Mouse (Mus musculus): Measurements from ENCODE around the gene Miga2.

Gene Miga2

DNA sequence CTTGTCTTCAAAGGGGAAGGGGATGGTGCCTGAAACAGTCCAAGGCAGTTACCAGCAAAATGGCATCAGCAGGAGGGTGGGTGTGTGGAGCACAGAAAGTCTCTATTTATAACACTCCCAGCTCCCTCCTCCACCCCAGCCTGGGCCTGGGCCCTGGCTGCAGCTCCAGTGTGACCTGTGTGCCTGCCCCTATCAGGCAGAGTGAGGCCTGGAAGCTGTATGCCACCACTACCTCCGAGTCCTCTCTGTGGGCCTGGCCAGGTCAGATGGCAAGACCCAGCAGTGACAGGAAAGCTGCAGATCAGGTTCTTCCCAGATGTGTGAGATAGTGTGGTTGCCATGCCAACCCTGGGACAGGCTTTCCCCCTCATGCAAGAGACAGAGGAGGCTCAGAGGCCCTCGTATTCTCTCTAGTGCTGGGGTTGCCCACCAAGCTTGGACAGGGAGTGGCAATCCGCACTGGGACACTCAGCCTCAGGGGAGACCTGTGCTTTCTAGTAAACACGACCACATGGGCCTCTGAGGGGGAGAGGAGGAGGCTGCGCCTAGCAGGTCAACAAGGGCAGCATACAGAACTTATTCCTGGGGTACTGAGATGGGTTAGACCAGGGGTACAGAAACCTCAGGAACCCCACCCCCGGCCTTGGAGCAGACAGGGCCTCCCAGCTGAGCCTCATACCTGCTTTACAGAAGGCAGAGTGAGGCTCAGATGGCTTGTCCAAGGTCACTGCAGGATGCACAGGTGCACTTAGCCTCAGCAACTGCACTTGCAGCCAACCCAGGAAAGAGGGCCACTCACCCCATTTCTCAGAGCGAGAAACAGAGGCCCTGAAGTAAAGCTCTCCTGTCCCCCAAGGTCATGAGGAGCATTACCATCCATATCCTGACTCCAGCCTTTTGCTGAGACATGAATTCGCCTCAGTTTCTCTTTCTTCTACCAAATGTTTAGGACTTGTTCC is 6.2 kb upstream of the Miga2 start:
- DNase-seq (ENCODE audit: inconsistent age in 2 of 2, low spot score in 1 of 2): peak; percentile 33 to 60

DNA sequence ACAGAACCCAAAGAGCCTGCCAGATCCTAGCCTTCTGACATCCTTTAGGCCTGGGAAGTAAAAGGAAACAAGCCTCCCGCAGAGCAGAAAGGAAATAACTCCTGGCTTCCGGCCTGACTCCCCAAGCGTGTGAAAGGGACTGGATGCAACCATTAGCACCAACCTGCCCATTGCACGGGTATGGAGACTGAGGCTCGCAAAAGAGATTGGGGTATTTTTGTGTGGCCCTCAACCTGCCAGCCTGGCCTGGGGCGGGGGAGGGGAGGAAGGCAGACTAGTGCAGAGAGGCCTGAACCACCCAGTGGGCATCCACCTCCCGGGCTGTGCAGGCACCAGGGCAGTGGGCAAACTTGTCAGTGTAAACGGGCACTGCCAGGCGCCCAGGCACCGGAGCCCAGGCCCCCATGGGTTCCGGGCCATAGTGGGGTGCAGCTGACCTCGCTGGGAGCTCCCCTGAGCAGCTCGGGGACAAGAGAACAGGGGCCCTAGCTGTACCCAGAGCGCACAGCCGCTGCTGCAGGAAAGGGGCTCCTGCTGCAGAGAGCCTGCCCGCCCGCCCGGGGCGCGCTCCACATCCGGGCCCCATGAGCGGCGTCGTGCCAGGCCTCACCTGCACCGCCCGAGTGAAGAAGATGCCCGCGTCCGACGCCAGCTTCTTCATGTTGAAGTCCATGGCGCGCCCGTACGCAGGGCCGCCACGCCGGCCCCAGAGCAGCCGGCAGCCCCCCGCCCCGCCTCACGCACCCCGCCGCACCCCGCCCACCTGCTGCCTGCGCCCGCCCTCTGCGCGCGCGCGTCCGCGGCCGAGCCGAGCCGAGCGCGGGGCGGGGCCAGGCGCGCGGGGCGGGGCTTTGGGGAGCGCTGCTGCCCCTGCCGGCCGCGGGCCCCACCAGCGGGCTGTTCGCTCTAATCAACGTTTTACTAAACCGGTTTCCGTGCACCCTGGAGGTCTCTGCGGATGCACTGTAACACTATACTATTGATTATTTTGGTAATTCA is 5.2 kb upstream of the Miga2 start, which contains the start of gene Sh3glb2:
Gene Sh3glb2 (minus strand): TSS at position 805 of the 999 bp plus-strand sequence.
- DNase-seq (ENCODE audit: inconsistent age in 2 of 2, low spot score in 1 of 2): peak; percentile 87 to 93

DNA sequence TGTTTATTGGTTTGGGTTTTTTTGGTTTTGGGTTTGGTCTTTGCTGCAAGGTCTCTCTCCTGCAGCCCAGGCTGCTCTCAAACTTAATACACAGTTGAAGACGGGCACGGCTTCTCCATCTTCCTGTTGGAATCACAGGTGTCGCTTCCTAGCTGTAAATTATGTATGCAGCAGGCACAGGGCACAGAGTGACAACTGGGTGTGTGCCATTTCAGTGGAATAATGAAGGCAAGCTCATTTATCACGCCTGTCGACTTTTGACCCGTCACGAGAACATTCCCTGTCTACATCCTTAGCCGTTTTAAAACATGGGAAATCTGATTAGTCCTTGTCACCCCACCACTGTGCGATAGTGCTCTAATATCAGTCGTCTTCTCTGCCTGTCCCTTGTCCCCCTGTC is 3.4 kb upstream of the Miga2 start:
- DNase-seq (ENCODE audit: inconsistent age in 2 of 2, low spot score in 1 of 2): no peak

DNA sequence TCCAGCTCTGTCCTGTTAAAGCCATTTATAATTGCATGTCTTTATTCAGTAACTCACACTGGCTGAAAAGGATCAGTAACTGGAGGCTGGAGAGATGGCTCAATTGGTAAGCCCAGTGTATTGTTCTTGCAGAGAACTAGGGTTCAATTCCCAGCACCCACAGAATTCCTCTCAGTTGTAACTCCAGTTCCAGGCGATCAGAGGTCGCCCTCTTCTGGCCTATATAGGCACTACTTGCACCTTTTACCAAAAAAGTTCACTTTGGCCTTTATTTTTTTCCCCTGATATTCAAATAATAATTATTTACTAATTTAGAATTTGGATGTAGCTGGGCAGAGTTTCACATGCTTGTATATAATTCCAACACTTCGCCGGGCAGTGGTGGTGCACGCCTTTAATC is 1.2 kb upstream of the Miga2 start:
- no peak for DNase-seq (ENCODE audit: inconsistent age in 2 of 2, low spot score in 1 of 2)

DNA sequence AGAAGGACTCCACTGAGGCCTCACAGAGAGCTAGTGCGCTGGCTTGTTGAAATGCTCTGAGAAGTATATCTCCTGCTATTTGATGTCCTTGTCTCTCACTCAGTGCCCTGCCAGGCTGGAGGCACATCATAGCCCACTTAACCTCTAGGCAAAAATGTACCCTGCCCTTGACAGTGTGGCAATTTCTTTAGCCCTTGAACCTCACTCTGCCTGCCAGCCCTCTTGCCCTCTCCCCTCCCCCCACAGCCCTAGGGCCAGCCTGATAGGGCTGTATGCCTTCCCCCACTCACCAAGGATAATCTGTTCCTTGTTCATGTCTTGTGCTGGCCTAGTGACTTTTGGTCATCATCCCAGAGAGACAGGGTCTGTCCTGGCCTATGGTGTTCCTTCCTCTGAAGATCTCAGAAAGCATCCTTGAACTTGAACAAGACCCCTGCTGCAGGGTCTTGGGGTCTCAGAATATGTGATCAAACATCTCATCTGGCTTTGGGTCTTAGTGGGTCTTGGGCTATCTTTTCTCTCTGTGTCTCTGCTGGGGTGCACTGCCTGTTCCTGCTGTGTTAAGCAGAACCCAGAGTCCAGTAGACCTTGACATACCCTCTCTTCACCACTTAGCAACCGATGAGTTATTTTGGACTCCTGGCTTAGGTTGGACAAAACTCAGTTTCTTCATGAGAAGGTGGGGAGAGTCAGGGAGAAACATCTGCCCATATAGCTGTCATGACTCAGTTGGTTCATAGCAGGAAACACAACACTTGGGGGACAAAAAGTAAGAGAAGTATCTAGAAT is 1.4 kb downstream of the Miga2 start:
- peak; percentile 41 to 75 for DNase-seq (ENCODE audit: inconsistent age in 2 of 2, low spot score in 1 of 2)

DNA sequence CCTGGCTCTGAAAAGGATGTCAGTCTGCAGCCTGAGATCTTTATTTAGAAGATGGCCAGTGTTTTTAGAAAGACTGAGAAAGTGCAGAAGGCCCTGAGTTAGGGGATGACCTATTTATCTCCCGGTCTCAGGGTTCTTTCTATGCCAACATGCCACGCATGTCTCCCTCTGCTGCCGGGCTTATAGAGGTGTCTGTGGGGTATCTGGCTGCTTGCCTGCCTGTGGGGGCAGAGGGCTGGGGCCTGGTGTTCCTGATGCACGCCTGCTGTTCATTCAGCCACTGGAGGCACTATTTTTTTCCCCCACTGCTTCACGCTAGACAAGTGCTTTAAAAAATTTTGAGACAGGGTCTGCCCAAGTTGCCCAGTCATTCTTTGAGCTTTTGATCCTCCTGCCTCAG is 2.2 kb downstream of the Miga2 start:
- no peak for DNase-seq (ENCODE audit: inconsistent age in 2 of 2, low spot score in 1 of 2)

DNA sequence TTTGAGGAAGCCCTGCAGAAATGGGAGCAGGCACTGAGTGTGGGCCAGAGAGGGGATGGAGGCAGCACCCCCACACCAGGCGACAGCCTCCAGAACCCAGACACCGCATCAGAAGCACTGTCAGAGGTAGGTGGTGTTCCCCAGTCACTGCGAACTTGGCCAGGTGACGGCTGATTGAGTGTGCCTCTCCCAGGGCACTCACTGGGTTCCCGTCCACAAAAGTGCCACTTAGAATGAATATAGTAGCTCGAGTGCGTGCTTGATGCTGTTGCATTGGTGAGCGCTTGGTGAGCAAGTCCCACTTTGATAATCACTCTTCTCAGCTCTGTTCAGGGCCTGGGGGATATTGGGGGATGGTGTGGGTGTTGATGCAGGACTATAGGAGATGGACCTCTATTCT is 7.5 kb downstream of the Miga2 start:
- no peak for DNase-seq (ENCODE audit: inconsistent age in 2 of 2, low spot score in 1 of 2)

DNA sequence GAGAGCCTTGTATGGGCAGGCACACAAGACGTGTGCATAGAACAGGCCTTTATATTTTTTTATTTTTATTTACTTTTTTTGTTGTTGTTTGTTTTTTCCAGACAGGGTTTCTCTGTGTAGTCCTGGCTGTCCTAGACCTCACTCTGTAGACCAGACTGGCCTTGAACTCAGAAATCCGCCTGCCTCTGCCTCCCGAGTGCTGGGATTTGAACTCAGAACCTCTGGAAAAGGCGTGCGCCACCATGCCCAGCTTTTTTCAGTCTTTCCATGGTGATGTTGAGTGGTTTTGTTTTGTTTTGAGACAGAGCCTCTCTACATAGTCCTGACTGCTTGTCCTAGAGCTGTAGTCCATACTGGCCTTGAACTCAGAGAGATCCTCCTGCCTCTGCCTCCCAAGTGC is 8.7 kb downstream of the Miga2 start:
- no peak for DNase-seq (ENCODE audit: inconsistent age in 2 of 2, low spot score in 1 of 2)

DNA sequence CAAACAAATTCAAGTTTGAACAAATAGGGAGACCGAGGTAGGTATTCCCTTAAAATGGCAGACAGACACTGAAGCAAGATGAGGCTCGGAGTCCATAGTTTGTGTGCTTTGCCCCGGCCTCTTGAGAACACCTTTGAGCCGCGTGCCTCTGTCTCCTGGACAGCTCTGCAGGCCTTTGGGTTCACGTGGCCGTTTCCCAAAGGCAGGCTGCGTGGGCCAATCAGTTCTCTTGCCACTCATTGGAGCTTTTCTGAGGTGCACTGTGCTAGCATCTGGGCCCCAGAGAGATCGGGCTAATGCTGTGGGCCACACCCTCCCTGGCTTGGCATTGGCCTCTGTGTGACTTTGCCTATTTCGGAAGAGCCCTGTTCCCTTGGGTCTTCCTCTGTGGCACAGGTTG is 11.9 kb downstream of the Miga2 start:
- DNase-seq (ENCODE audit: inconsistent age in 2 of 2, low spot score in 1 of 2): peak in 1 of 2 experiments; percentile 40

DNA sequence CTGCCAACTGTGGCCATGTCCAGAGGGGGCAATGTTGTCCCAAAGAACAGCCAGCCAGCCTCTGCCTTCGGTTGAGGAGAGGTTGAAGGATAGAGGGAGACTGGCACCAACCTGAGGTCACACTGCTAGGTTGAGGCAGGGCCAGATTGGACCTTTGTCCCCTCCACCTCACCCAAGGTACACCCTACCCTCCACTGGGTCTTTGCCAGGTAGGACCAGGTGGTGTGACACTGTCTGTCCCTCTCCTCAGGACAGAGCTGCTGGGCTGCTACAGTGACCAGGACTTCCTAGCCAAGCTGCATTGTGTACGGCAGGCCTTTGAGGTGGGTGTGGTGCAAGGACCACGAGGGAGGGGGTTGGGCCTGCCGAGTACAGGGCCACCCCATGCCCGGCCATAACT is 13.7 kb downstream of the Miga2 start:
- DNase-seq (ENCODE audit: inconsistent age in 2 of 2, low spot score in 1 of 2): no peak

DNA sequence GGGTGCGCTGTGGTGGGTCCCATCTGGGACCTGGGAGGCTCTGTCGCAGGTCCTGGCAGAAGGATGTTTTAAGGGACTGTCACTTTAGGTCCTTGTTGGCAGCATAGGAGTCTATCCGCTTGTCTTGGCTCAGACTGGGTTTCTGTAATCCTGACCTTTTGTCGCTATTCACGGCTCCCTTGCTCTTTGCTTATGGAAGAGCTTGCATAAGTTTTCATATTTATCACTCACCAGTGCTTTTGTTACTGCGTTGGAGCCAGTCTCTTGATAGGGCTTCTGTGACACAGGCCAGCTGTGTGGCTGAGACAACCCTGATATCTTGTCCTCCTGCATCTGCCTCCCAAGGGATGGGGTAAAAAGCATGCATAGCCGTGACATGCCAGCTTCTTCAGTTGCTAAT is 15.3 kb downstream of the Miga2 start:
- DNase-seq (ENCODE audit: inconsistent age in 2 of 2, low spot score in 1 of 2): peak in 1 of 2 experiments; percentile 49

DNA sequence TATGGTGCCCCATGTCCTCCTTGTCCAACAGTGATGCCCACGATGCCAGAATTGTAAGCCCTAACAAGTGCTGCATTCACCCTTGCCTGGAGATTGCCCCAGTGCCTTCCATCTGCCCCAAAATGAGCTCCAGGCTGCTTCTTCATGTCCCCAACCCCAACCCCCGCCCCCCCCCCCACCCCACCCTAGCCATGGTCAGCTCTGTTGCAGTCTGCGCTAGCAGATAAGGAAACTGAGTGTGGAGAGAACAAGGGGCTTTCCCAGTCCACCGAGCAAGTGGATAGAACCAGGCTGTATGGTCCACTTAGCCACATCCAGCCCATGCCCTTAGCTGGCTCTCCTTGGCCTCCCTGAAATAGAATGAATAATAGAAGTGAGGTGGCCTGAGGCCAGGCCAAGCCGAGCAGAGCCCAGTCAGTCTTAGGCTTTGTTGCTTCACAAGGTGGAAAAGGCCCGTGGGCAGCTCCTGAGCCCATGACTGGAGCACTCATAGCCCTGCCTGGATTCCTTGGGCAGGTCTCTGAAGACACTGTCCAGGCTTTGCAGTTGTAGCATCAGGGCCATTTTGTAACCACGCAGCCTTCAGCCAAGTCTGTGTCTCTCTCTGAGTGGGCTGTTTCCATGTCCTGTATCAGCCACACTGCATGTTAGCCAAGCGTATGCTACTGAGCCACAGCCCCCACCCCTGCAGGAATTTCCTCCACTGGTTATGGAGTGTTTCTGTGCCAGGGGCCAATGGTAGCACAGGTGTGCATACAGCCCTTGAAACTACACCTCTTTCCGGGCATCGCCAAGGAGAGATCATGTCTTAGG is 16.7 kb downstream of the Miga2 start:
- DNase-seq (ENCODE audit: inconsistent age in 2 of 2, low spot score in 1 of 2): peak in 1 of 2 experiments; percentile 62

DNA sequence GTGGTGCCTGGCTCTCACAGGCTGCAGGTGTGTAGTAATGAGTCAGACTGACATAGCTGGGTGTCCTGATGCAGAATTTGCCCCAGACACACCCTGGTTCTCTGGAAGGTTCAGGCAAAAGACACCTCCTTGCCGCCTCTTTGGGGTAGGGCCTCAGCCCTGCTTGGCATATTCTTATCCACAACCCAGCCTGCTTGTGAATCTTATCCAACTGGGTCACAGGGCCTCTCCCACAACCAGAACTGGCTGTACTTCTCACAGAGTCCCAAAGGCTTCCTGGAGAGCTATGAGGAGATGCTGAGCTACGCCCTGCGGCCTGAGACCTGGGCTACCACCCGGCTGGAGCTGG is 17.3 kb downstream of the Miga2 start:
- DNase-seq (ENCODE audit: inconsistent age in 2 of 2, low spot score in 1 of 2): no peak

DNA sequence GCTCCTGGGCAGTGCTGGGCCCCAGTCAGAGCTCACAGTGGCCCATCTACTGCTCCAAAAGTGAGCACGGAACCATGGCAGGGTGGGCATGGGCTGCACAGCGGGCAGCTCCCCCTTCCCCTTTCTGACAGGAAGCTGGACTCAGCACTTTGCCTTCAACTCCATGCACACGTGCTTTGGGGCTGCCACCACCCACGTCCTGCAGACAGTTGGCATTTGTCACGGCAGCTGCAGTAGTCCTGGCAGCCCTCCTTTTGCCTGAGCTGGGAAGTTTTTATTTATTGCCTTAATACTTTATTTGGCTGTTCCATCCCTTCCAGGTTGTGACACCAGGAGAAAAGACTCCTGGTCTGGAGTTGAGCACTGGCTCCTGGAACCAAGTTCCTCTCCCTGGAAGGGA is 20.8 kb downstream of the Miga2 start:
- DNase-seq (ENCODE audit: inconsistent age in 2 of 2, low spot score in 1 of 2): peak in 1 of 2 experiments; percentile 43

DNA sequence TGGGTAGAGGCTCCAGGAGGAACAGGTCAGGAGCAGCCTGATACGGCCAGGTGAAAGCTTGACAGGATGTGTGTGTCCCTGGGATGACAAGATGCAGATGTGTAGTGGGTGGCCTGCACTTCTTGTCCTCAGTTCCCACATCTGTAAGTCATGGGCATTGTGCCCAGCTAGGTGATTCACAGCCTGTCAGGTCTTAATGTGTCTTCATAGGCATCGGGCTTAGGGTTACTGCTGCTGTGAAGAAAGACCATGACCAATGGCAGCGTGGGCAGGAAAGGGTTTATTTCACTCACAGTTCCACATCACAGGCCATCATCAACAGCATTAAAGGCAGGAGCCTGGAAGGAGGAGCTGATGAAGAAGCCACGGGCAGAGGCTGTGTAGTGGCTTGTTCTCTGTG is 21.6 kb downstream of the Miga2 start:
- DNase-seq (ENCODE audit: inconsistent age in 2 of 2, low spot score in 1 of 2): no peak

DNA sequence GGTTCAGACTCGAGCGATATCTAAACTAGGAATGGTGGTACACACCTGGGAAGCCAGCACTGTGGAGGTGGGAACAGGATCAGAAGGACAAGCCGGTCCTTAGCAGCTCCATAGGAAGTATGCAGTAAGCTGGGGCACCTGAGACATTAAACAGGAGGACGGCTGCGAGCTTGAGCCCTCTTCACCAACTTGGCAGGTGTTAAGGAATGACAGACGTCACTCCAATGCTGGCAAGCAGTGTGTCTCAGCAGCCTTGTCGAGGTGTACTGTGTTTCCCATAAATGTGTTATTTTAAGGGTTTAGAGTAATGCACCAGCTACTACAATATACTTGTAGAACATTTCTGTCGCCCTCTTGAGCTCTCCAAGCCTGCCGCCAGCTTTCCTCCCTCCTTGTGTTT is 22.9 kb downstream of the Miga2 start:
- DNase-seq (ENCODE audit: inconsistent age in 2 of 2, low spot score in 1 of 2): peak in 1 of 2 experiments; percentile 36

DNA sequence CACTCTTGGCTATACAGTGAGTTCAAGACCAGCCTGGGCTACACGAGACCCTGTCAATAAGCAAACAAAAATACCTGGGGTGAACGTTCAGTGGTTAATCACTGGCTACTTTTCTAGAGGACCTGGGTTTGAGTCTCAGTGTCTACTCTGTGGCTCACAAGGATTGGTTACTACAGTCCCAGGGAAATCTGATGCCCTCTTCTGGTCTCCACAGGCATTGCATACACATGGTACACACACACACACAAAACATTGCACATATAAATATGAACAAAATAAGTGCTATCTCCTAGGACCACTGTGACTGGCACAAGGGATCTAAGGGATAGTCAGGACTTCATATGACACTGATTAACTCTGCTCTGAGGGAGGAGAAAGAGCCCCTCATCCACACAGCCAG is 25.0 kb downstream of the Miga2 start:
- no peak for DNase-seq (ENCODE audit: inconsistent age in 2 of 2, low spot score in 1 of 2)

DNA sequence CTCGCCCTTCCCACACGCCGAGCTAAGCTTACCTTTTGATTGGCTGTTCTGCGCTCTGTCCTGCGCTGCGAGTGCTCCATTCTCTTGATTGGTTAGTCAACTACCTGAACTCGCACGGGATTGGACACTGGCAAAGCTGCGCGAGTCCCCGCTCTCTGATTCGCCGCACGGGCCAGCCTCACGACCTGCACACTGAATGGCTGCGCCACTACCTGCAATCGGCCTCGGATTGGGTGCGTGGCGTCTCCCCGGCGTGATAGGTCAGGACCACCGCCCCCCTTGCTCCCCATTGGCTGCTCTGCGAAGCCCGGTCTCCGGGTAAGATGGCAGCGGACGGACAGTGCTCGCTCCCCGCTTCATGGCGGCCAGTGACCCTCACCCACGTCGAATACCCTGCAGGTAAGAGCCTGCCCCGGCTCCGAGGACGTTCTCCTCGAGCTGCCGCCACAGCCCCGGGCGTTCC is 28.1 kb downstream of the Miga2 start, which contains the start of gene Dolpp1:
Gene Dolpp1 (plus strand): TSS at position 141 of the 463 bp plus-strand sequence.
- DNase-seq (ENCODE audit: inconsistent age in 2 of 2, low spot score in 1 of 2): peak; percentile 98

DNA sequence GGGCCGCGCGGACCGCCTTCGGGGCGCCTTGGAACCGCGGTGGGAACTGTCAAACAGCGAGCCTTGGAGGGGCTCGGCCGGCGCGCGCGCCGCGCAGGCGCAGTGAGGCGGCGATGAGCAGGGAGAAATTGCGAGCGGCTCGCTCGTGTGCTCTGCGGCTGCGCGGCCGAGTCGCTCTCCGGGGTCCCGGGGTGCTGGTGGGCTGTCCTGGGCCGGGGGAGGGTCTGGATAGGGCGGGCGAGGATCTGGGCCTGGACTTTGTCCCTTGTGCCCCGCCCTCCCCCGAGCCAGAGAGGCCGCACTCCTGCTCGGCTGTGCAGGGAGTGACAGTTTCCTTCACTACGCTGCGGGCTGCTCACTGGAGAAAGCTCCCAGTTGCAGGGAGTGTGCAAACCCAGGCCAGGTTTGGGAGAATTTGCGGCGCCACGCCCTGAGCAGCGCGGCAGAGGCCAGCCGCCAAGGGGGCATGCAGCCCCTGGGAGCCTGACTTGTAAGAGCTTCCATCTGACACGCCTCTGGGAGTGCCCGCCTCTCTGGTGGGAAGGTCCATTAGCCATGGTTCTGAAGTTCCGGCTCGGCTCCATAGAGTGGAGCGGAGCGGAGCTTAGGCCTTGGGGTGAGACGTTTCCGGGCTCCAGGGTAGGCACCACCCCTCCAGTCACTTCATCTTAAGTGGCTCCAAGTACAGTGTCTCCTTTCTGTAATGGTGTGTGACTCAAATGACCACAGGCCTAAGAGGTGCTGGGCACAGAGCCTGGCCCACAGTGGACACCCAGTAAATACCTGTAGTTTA is 28.7 kb downstream of the Miga2 start:
- peak; percentile 87 to 96 for DNase-seq (ENCODE audit: inconsistent age in 2 of 2, low spot score in 1 of 2)
